Mouse (Mus musculus) forelimb bud, embryonic 11.5 days (tissue): ENCODE data around the gene Tfap2d.

Source experiments
- DNase-seq: peaks from one replicate; pipeline ENCODE4 v3.0.0-alpha.2; 2012; ENCODE audit warnings: low read depth, low spot score

Tfap2d gene

DNA sequence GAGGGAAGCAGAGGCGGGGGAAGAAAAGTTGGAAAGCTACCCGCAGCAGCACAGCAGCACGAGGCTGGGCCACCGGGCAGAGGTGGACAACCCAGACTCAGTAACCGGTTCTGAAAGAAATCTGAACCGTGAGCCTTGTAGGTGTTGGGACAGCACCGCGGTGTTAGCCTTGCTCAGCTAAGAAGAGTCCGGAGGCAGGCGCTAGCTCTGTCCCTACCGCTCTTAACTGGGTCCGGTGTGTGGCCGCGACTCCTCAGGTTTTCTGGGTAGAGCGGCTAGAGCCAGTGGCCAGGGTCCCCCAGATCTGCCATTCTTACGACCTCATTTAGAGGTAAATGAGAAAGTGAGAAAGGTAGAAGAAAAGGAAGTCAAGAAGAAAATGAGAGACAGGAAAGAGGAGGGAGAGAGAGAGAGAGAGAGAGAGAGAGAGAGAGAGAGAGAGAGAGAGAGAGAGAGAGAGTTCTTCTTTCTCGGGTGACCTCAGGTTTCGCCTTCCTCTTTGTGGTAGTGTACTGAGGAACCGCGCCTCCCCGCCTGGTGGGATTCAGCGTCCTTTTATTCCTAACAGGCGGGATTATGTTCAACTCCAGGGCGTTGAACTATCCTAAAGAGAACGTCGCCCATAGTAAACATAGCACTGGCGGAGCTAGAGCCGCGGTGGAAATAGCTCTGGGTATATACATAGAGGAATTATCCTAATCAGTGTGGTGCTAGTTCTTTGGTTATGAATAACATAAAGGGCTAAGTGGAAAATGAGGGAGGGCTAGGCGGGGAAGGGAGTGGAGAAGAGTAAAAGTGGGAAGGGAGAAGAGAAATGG, 107.6 kb downstream of the Tfap2d start:
- DNase-seq: no peak

DNA sequence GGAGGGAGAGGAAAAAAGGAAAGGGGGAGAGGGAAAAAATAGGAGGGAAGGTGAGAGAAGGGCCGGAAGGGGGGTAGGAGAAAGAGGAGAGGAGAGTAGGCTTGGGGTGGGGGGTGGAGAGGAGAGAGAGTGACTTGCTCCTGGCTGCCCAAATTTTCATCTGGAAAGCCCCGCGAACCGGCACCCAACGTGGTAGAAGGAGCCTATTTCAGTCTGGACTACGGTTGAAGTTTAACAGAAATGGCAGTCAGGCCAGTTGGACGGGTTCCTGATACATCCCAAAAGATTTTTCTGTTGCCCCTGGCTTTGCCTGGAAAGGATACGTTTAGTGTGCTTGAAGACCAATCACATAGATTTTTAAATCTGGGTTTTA, 108.2 kb downstream of the Tfap2d start:
- no peak for DNase-seq

DNA sequence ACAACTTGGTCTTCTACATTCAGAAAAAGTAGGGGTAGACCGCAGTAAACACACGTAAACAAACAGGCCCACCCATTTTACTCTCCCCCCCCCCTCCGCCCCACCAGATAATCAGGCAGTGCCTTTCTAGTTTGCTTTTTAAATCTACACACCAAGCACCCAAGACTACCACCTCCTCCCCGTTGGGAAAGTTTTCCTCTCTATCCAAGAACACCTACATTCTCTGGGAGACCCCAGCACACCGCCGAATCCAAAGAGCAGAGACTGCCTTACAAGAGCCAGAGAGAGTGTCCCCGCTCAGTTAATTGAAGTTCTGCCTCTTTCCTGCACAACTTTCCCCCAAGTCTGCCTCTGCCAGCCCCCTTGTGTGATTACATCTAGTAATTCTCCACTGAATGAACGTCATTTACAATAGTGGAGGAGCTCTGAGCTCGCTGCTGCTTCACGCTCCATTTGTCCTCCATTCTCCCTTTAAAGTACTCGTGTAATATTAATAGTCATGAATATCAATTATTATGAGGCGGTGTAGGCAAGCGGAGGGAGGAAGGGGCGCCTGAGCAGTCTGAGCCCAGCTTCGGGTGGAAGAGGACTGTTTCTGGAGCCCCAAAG, 108.8 kb downstream of the Tfap2d start:
- no peak for DNase-seq

DNA sequence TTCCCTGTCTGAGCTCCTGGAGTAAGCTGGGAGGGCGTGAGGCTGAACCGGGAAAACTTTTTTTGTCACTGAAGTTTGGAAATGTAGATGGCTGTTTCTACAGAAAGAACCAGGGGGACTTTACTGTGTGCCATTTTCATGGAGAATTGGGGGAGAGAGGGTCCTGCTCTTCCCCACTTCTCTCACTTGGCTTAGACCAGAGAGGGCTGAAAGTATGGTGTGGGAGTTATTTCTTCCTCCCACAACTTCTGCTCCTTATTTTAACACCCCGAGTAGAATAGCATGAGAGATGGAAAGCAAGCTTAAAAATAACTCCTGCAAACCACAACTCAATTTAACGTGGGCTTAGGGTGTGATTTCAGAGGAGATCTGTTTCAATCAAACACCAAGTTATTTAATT, 109.9 kb downstream of the Tfap2d start:
- DNase-seq: no peak

DNA sequence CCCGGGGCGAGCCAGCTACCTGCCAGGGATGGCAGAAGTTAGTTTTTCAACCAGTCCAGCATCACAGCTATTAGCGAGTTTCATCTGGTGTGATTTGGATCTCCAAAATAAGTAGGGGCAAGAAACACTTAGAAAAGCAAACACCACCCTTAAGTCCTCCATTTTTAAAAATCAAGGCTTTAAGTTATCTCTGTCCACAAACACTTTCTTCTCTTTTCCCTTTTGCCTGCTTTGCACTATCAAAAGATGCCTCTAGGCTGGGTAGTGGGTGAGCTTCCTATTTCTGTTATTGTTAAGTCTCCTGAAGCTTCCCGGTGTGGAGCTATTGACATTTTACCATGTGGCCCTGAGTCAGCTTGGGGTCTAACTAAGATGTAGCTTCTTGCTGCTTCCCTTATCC, 110.3 kb downstream of the Tfap2d start:
- no peak for DNase-seq

DNA sequence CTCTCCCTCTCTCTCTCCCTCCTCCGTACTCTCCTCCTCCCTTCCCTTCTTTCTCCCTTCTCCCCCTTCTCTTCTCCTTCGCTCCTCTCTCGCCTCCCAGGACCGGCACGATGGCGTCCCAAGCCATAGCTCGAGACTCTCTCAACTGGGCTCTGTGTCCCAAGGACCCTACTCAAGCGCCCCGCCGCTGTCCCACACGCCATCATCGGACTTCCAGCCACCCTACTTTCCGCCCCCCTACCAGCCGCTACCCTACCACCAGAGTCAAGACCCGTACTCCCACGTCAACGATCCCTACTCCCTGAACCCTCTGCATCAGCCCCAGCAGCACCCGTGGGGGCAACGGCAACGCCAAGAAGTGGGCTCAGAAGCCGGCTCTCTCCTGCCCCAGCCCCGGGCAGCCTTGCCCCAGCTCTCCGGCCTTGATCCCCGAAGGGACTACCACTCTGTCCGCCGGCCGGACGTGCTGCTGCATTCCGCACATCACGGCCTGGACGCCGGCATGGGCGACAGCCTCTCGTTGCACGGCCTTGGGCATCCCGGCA, 111.1 kb downstream of the Tfap2d start:
- no peak for DNase-seq
